Mouse (Mus musculus): ENCODE data around the gene Cdip1.

Cdip1 gene

DNA sequence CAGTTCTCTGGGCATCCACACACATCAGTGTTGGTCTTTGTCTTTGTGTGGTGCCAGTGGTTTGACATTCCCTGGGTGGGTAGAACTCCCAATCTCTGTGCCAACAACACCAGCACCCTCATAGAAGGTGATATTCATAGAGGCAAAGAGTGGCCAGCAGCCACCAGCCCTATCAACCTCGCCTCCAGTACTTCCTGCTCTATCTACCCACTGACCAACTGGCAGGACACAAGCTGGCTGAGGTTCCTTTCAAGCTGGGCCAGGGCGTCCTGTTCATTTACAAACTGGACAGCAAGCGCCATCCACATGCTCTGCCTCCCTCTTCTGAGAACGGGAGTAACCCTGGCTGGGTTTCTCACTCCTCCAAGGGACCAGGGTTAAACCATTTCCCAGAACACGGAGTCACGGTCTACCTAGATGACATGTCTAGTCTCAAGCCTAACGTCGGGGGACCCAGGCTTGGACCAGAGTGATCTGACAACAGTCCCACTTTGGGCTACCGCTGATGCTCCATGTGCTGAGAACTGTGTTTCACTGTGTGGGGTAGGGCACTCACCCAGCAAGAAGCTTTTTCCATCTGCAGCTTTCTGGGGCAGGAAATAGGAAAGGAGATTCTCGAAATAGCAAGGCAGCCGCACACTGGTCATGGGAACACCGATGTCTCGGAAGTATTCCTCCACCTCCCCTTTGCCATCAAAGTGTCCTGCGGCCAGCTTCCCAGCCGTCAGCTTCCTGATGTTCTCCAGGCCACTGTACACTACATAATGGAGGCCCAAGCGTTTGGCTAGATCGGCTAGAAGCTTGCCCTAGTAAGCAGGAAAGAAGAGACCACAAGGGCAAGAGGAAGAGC is 76.0 kb downstream of the Cdip1 start:
- DNase-seq: no peak

DNA sequence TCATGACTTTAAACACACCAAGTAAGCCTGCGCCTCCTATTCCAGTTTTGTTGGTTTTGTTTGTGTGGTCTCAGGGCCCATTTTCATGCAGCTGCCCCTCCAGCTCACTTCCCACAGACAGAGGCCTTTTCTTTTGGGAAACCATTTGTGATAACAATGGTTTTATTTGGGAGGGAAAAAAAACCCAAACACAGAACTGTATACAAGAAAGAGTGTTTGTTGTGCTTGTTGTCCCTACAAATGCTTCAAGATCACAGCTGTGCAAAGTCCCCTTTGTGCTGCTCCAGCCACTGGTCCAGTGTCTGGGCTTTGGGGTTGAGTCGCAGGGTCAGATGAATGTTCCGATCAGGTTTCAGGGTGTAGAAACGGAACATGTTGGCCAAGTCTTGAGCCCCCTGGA is 78.9 kb downstream of the Cdip1 start:
- no peak for DNase-seq

DNA sequence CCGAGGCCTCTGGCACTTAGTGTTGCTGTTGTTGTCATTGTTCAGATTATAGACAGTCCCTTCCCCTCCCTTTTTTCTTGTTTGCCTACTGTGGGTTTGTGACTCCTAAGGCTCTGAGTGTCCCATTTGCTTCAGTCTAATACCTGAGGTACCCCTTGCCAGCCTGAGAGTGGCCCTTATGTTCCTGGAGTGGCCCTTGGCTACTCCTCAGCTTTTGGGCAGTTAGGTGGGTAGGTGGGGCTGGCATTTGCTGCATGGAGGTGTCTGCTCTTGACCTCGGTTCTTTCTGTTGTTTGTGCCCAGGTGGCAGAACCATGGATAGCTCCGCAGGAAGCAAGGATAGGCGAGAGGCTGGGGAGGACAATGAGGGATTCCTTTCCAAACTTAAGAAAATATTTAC is 84.6 kb downstream of the Cdip1 start:
- DNase-seq: no peak

DNA sequence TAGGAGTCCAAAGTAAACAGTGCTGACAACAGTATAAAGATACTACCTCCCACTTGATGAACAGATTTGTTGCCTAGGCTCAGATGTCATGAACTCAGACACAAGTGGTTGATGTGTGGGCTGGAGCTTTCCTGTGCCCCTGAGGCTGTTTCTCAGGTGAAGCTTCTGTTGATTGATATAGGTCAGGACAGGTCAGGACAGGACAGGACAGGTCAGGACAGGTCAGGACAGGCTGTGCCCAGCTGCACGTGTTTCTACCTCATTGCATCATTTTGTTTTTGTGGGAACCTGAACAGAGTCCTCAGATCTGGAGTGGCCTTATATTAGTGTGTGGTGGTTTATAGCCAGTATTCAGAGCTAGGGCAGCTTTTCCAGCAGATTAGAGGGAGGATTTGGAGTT is 87.4 kb downstream of the Cdip1 start:
- no peak for DNase-seq

DNA sequence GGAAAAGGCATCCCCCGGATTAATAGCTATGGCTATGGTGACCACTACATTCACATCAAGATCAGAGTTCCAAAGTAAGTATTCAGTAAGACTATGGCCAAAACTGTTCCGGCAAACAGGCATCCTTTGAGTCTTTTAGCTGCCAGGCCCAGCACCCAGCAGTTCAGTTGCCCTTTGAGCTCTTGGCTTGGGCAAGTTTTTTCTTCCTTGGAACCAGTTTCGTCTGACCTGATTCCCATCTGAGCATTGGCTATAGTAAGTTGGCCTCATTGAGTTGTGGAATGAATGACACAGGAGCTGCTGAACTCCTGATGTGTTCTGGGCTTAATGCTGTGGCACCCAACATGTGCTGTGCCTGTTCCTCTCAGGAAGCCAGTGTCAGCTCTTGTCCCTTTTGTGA is 88.9 kb downstream of the Cdip1 start:
- DNase-seq: no peak

Data from thymus, postnatal 25 days (tissue).